Mouse (Mus musculus): Measurements from ENCODE around the gene Cfap74. TPM values are rescaled to one million over a fixed set of nuclear protein-coding genes. Genes with fewer than 3 reads are reported as not detected.

Cfap74 gene
- polyA plus RNA-seq, 1 experiment: 10.1 TPM

- Histone ChIP-seq H3K4me3 (replicated peaks; ENCODE audit: extremely low read depth, low read depth, low read length) (no peak overlapping the region), H3K4me1 (ENCODE audit: control insufficient read depth, insufficient read depth, low read length) (peaks cover 42% of the 10 kb centered on the region)
- peak; percentile 82 for DNase-seq
- 25% methylated on average over 8 of the region's 8 CpGs for WGBS
- TF ChIP-seq POLR2A (IDR thresholded peaks at IDR 0.05; ENCODE audit: borderline replicate concordance, extremely low read depth, low read depth, low read length): peak; percentile 34; the same call in 1 of the 2 replicates
- no peak for TF ChIP-seq CTCF (IDR thresholded peaks at IDR 0.05; ENCODE audit: insufficient read depth, low read length)
Measured at GRCm38 (mm10) chr4:155488232-155489025, 79.4 kb downstream of the Cfap74 start.

DNA sequence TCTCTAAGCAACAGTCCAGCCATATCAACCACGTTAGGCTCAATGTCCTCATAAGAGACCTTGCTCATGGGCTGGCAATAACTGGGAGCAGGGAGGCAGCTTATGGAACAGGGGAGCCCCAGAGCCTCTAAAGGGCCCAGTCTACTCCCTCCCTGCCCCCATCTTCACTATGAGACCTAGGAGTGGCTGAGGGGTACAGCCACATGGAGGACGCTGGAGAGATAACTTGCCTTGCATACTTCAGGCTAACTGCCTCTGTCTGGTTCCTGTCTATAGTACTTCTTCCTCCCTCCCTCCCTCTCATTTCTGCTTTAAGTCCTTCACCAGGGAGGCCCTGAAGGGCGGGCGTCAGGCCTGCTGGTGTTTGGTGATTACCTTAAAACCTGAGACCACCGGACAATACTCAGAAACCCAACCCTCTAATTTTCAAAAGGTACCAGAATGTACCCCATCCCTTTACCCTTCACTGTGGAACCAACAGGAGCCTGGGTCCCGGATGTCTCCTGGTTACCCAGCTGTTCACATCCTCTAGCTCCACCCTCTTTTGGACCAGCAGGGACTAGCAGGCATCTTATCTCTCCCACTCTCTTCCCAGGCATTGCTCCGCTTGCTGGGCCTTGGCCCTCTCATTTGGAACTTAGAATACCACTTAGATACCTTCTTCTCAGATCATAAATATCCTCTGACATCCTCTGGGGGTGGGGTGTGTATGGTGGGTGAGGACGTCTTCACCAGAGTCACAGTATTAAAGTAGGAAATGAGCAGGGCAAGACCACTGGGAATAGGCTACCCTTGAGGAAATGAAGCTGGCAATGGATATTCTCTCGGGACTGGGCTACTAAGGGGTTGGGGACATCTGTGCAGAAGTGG is 80.3 kb downstream of the Cfap74 start:
- WGBS: 54% methylated on average over 9 of the region's 9 CpGs
- H3K4me1 ChIP-seq (ENCODE audit: control insufficient read depth, insufficient read depth, low read length): peaks cover 46% of the 10 kb centered on the region
- H3K4me3 ChIP-seq (replicated peaks; ENCODE audit: extremely low read depth, low read depth, low read length): no peak overlapping the region
- DNase-seq: no peak
- no peak for TF ChIP-seq CTCF (IDR thresholded peaks at IDR 0.05; ENCODE audit: insufficient read depth, low read length)
- no peak for TF ChIP-seq POLR2A (IDR thresholded peaks at IDR 0.05; ENCODE audit: borderline replicate concordance, extremely low read depth, low read depth, low read length)

DNA sequence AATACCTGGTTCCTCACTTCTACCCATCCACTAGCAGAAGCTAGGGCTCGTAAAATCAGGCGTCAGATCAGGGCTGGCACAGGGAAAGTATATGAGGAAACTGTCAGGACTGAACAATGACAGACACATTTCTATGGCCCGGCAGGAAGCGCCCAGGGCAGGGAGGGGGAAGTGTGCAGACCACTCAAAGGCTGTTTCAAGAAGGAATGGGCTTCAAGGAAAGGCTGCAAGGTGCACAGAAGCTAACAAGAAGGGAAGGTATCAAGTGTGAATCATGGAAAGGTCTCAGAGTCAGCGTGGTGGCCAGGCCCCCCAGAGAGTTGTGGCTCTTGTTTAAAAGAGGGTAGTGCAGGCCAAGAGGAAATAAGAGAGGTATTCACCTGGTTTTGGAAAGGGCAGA is 81.5 kb downstream of the Cfap74 start:
- Histone ChIP-seq H3K4me1 (ENCODE audit: control insufficient read depth, insufficient read depth, low read length) (peaks cover 43% of the 10 kb centered on the region), H3K4me3 (replicated peaks; ENCODE audit: extremely low read depth, low read depth, low read length) (peak overlapping the region; percentile 77)
- WGBS: 14% methylated on average over 5 of the region's 5 CpGs

GRCm38 (mm10) chr4:155490990-155491504 is 82.1 kb downstream of the Cfap74 start, which contains the start of gene Gnb1:
Gene Gnb1, plus strand, starts transcription at chr4:155491361.
- no peak for TF ChIP-seq CTCF (IDR thresholded peaks at IDR 0.05; ENCODE audit: insufficient read depth, low read length)
- TF ChIP-seq POLR2A (IDR thresholded peaks at IDR 0.05; ENCODE audit: borderline replicate concordance, extremely low read depth, low read depth, low read length): 0 out of 2 replicates have a peak, but pooled peaks have one; percentile 24
- peak within 1 kb of the TSS; percentile 77 for H3K4me3 ChIP-seq (replicated peaks; ENCODE audit: extremely low read depth, low read depth, low read length)
- peak; percentile 94 for DNase-seq
- WGBS: under 1% methylated on average over 56 of the region's 60 CpGs
- H3K4me1 ChIP-seq (ENCODE audit: control insufficient read depth, insufficient read depth, low read length): peaks cover 41% of the 10 kb centered on the region

More for the DNA sequence above, 81.5 kb downstream of the Cfap74 start:
- TF ChIP-seq POLR2A (IDR thresholded peaks at IDR 0.05; ENCODE audit: borderline replicate concordance, extremely low read depth, low read depth, low read length) (no peak), CTCF (IDR thresholded peaks at IDR 0.05; ENCODE audit: insufficient read depth, low read length) (no peak)
- peak; percentile 26 for DNase-seq

DNA sequence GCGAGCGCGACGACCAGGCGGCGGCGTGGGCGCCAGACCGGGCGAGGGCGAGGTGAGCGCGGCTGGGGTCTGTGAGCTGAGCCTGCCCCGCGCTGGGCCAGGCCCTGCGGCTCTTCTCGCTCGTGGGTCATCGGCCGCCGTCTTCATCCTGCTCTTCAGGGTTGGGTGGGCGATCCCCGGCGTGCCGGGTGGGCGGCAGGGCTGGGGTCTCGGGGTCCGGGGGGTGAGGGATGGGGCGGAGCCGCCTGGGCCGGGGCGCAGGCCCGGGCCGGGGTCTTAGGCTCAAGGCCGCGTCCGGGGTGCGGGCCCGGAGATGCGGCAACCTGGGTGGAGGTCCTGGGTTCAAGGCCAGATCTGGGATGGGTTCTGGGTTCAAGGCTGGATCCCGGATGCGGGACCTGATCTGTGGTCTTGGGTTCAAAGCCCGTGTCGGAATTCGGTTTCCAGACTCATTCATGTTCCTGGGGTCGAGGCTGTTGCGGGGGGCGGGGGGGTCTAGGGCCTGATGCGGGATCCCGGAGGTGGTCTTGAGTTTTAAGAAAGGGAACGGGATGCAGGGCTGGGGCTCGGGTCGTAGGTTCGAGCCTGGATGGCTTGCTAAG is 82.6 kb downstream of the Cfap74 start:
- H3K4me1 ChIP-seq (ENCODE audit: control insufficient read depth, insufficient read depth, low read length): peaks cover 41% of the 10 kb centered on the region
- TF ChIP-seq CTCF (IDR thresholded peaks at IDR 0.05; ENCODE audit: insufficient read depth, low read length): no peak
- TF ChIP-seq POLR2A (IDR thresholded peaks at IDR 0.05; ENCODE audit: borderline replicate concordance, extremely low read depth, low read depth, low read length): no peak
- WGBS: under 1% methylated on average over 53 of the region's 54 CpGs
- peak overlapping the region; percentile 77 for H3K4me3 ChIP-seq (replicated peaks; ENCODE audit: extremely low read depth, low read depth, low read length)
- DNase-seq: no peak

GRCm38 (mm10) chr4:155492131-155492633 is 83.2 kb downstream of the Cfap74 start:
- WGBS: under 1% methylated on average over 51 of the region's 51 CpGs
- Histone ChIP-seq H3K4me3 (replicated peaks; ENCODE audit: extremely low read depth, low read depth, low read length) (peak overlapping the region; percentile 77), H3K4me1 (ENCODE audit: control insufficient read depth, insufficient read depth, low read length) (peaks cover 40% of the 10 kb centered on the region)
- TF ChIP-seq CTCF (IDR thresholded peaks at IDR 0.05; ENCODE audit: insufficient read depth, low read length) (no peak), POLR2A (IDR thresholded peaks at IDR 0.05; ENCODE audit: borderline replicate concordance, extremely low read depth, low read depth, low read length) (no peak)
- peak; percentile 62 for DNase-seq

DNA sequence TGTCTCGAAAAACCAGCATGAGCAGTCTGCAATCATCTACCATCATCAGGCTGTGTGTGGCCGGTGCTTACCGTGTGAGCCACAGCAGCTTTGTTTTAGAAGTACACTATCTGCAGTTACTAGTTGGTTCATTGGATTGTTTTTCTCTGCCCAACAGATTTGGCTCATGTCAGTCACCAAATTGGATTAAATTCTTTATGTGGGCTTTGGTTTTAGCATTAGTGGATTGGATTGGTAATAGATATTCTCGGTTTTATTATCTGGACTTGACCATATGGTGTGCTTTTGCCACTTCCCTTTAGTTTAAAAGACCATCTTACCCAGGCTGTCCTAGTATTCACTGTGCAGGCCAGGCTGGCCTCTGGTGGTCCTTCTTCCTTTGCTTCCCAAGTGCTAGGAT is 85.9 kb downstream of the Cfap74 start:
- TF ChIP-seq CTCF (IDR thresholded peaks at IDR 0.05; ENCODE audit: insufficient read depth, low read length): no peak
- TF ChIP-seq POLR2A (IDR thresholded peaks at IDR 0.05; ENCODE audit: borderline replicate concordance, extremely low read depth, low read depth, low read length): no peak
- 26% methylated on average over 4 of the region's 4 CpGs for WGBS

GRCm38 (mm10) chr4:155497963-155498362 is 89.0 kb downstream of the Cfap74 start:
- 46% methylated on average over 3 of the region's 3 CpGs for WGBS
- no peak for TF ChIP-seq POLR2A (IDR thresholded peaks at IDR 0.05; ENCODE audit: borderline replicate concordance, extremely low read depth, low read depth, low read length)
- TF ChIP-seq CTCF (IDR thresholded peaks at IDR 0.05; ENCODE audit: insufficient read depth, low read length): no peak
- no peak for DNase-seq
- Histone ChIP-seq H3K4me1 (ENCODE audit: control insufficient read depth, insufficient read depth, low read length) (peaks cover 11% of the 10 kb centered on the region), H3K4me3 (replicated peaks; ENCODE audit: extremely low read depth, low read depth, low read length) (no peak overlapping the region)

More for the DNA sequence above, 85.9 kb downstream of the Cfap74 start:
- H3K4me1 ChIP-seq (ENCODE audit: control insufficient read depth, insufficient read depth, low read length): peaks cover 19% of the 10 kb centered on the region
- H3K4me3 ChIP-seq (replicated peaks; ENCODE audit: extremely low read depth, low read depth, low read length): no peak overlapping the region
- no peak for DNase-seq

All from lung, adult 2 months (tissue).